Mouse (Mus musculus): ENCODE measurements at regions not wholly inside any gene's neighbourhood (a gene's known extent, or its start where the extent isn't known, plus 50 kb on each side); places are given as distances from the start of the nearest gene placed in this dataset.
"Not testable (repeated sequence)": the region's sequence is repeated elsewhere in the genome, so short reads cannot be mapped to it uniquely, and the experiment has no call there.

DNA sequence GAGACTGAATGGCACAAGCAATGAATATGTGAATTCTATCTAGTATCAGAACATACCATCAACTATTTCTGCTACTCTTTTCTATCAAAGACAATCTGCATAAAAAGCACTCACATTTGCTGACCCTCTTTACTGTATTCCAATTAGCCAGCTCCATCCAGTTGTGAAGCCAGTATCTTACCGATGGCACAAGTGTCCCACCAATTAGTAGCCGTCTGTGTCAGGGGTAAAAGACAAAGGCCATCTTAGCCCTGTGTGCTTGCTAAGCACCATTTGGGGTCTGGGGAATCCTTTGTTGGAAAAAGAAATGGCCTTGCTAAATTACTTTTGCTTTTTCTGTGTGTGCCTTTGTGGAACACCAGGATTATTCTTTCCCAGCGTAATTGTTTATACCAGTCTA is 1007.5 kb downstream of the Robo2 start:
- DNase-seq = no peak

DNA sequence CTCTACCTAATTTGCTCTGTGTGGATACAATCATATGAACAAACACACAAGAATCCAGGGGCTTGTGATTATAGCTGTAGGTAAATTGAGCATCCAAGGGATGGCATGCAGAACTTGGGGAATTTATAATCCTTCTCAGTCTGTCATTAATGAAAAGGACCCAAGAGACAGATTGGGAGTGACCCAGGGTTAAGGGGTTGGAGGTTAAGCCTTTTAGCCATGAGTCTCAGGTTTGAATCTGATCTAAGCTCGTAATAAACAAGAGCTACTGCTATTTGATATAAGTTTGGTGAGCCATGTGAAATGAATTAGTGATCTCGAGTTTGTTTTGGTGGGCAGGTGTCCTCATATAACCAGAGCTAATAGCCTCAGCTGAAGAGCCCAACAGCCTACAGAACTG is 1032.6 kb downstream of the Robo2 start:
- DNase-seq = no peak

DNA sequence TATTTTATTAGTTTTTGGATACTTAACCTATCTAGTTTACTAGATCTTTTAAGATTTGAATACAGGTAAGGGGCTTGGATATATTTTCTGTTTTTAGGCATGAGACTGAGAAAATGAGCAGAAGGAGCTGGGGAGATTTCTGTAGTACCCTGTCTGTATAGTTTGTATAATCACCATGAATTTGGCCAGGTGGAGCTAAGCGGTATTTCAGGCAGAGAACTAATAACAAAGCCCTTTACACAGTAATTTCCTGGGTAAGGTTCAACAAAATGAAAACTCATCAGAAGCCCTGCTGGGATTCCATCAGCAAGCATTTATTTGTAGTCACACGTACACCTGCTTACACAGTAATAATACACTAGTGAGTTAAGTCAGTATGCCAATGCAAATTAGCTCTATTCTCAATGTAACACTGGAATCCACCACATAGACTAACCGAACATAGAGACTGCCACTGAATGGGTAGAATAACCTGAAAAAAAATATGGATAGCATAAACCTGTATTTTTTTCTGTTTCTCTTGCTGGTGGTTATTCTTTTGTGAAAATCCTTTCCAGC is 1036.9 kb downstream of the Robo2 start:
- no peak for DNase-seq

DNA sequence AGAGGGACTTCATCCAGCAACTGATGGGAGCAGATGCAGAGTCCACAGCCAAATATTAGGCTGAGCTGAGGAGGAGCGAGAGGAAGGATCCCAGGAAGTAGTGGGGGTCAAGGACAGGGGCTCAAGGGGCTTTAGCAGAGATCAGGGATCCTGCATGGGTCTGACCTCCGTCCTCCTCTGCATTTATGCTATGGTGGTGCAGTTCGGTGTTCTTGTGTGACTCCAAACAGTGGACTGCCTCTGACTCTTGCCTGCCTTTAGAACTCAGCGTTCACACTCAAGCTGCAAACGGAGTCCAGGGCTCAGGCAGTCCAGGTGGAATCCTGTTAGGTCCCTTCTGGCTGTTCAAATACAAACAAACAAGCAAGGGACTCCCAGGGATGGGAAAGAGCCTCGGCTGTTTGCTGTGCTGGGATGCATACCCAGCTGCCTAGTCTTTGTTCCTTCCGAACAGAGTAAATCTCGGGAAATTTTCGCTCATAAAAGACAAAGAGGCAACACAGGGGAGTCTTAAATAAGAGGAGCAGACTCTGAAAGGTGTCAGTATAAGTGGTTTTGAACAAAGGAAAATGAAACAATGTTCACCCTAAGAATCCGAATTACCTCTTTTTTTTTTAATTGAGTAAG is 1042.9 kb downstream of the Robo2 start:
- no peak for DNase-seq

DNA sequence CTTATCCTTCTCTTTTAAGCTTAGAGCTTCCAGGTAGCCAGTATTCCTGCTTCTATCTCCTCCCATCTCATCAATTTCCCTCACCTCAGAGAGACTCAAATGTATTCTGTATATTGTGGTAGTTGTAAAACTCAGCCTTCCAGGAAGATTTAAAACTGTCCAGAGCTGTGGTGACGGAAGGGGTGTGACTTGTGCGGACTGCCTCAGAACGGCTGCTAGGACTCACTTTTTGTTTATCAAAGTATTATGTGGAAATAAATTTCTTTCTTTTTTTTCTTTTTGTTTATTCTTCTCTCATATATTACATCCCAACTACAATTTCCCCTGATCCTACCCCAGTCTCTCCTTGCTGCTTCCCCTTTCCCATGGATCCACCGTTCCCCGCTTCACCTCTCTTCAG is 1043.7 kb downstream of the Robo2 start:
- no peak for DNase-seq

DNA sequence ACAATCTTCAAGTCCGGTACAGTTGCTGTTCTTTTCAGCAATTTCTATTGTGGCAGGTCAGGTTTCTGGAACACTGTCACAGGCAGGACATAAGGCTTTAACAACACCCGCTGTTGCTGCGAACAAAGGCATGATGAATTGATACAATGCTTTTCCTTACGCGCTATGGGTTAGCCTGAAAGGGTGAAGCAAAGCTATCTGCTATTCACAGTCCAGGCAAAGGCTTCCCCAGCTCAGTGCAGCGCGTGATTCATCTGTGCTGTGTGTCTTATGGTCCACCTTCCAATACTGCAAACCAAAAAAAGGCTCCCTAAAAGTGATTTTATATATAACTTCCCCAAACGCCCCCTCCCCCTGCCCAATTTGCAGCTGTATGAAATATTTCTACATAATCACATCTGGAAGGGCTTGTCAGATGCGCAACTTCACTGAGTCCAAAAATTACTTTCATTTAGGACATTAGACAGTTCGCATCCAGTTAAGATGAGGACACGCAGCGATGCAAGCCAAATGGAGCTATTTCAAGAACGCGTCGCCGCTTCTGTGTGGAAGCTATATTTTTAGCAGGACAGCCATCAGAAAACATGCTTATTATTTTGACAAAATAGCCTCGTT is 1044.3 kb downstream of the Robo2 start:
- no peak for DNase-seq

DNA sequence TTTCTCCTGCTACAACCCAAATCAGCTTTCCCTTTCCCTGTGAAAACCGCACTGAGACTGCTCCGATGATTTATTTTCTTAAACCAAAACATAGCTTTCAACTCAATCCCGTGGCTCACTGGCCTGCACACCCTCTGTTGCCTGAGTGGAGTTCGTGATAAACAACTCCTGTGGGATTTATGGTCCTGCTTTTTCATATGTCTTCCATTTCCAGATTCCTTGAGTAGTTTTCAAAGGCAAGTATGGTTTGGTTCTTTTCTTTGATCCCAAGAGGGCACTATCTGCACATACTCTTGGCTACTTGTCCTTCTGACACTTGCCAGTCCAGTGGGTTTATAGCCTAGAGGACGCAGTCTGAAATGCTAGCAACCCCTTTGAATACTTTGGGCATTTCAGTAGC is 1042.6 kb downstream of the Robo1 start:
- DNase-seq = no peak

DNA sequence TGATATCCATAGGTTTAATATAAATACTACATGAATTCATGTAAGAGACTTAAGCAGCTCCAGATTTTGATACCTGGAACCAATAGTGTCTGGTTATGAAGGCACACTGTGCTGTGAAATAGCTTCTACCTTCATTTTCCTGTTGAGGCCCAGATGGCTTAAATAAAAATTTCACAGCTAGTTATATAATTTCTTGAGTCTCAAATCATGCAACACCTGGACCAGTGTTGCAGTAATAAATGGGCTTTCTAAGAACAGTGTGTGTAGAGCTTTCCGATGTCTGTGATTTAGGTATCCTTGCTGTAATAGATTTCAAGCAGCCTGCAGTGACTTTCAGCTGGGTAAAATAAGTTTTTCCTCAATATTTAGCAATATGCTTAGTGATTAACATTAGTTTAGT is 1035.8 kb downstream of the Robo1 start:
- DNase-seq = no peak

DNA sequence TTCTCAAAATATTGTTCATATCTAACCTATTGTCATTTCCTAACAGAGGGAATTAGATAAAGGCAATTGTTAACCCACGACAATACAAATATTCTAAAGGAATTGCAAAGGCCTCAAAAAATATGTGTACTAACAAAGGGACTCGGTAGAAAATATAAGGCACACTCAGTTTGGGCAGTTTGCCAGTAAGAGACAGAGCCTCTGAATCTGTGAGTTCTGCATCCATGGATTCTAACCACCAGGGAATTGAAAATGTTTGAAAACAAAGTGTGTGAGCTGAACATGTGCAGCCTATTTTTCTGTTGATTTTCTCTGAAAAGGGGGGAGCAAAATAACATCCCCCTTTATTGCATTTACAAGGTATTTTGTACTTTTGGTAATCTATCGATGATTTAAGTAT is 1035.4 kb downstream of the Robo1 start:
- DNase-seq = no peak

DNA sequence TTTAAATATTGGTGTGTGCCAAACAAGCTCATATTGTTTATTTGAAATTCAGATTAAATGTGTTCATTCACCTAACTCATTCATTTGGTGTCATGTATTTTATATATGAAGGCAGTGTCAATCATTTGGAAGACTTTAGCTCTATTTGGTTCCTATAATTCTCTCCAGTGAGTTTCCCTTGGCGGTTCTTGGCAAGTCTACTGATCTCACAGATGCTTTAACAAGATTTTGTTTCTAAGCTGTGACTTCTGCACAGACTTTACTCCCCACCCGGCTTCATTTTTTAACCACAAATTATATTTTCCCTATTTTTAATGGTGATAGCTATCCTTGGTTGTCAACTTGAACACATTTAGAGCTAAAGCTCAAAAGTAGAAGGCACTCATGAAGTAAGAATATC is 1009.5 kb downstream of the Robo1 start:
- no peak for DNase-seq

DNA sequence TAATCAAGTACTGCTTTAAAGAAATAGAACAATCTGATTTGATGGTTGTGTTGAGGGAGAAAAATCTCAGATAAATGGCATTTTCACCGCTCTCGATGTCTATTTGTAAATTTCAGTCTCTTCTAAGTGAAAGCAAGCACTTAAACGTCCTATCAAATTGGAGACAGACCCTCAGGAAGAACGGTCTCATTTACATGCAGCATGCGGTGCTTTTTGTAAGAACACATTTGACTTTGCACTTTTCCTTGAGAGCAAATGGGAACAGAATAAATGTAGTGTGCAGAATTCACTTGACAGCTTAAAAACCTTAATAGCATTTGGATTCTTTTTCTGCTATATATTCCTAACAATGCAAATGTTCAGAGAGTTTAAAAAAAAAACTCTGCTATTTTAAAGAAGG is 1002.0 kb downstream of the Robo1 start:
- DNase-seq = no peak

DNA sequence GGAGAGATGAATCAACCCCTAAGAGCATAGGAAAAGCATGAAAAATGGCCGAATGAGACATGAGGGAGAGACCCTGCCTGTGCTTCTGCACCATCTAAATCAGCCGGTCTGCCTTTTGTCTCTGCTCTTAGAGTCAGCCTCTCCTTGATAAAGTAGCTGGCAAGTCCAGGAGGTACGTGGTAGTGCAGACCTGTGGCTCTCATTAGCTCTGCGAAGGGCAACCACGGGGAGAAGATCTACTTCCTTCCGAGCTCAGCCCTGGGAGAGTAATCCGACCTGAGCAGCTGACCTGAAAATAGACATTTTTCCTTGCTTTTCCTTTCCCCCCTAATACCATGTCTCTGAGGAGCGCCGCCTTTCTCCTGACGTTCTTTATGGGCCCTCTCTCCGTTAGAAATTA is 971.8 kb downstream of the Robo1 start:
- no peak for DNase-seq

DNA sequence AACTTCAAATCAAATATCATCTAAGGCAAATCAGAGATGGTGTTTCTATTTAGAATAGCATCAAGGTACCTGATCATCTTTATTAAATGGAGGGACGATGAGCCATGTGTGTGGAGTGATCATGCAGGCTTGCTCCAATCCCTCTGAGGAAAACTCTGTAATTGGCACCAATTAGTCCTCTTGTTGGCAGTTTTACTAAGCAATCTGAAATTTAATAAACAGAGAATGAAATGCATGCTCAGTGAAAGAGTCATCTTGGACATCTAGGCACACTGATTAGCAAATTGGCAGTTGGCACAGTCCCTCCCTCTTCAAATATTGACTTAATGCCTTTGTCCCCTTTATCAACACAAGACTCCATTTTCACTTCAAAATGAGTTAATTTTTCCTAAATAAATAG is 951.6 kb downstream of the Robo1 start:
- DNase-seq = no peak

DNA sequence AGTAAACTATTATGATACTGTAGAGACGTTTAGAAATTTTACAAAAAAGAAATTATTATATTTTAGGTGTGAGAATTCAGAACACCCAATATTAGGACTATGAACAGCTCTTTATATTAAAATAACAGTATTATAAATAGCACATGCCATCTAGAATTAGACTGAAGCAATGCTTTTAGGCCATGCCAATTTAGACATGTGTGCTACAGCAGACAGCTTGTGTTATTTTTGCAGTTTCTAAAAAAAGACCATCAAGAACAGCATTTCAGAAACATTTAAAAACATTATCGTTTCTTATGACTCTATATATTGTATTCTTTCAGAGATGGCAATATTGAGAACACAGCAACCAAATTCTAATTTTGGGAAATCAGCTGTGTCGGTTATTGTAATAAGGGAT is 951.2 kb downstream of the Robo1 start:
- DNase-seq = no peak

DNA sequence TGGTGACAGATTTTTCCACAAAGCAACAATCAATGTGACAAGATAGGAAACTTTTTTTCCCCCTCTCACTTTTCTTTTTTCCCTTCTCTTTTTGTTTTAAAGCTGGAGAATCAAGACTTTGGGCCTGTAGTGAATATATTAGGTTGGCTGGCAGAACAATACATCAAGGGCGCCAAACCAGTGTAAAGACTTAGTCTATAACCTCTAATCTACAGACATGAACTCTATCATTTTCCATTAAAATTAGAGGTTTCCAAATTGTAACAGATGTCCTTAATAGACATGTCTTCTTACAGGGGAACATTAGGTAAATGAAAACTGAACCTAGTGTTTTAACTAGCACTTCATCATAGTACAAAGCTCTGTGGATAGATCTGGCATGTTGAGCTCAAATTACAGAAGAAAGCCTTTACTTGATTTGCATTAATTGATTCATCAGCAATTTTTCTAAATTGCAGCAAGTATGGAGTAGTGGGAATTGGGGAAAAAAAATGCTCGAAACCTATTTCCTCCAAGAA is 937.0 kb downstream of the Robo1 start:
- DNase-seq = no peak

DNA sequence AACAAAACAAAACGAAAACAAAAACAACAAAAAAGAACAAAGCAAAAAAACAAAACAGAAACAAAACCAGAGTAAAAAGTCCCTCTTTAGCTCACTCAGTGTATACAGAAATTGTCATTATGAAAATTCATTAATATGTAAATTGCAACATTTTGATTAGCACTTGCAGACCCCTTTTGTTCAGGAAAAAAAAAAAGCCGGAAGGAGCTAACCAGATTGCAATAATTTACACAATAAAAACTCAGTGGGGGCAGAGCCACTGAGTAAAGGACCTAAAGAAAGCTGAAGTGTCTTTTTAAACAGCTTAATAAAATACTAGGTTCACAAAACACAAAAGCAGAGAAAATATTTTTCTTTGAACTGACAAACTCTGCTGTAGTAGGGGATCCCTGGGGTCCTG is 922.5 kb downstream of the Robo1 start:
- DNase-seq = no peak

DNA sequence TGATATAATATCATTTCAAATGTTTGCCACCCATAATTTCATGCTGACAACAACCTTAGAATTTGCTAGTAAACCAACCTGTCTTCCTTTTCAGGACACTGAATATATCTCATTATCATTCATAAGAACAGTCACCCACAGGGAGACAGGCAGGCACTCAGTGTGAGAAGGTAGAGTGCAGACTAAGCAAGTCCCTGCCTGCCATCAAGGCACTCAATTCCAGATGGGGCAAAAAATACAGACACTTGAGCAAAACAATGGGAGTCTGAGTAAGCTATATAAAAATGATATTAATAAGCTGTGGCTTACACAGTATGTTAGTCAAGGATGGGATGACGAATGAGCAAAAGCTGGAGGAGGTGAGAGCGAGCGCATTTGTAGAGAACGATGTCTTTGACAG is 909.4 kb downstream of the Robo1 start:
- no peak for DNase-seq

DNA sequence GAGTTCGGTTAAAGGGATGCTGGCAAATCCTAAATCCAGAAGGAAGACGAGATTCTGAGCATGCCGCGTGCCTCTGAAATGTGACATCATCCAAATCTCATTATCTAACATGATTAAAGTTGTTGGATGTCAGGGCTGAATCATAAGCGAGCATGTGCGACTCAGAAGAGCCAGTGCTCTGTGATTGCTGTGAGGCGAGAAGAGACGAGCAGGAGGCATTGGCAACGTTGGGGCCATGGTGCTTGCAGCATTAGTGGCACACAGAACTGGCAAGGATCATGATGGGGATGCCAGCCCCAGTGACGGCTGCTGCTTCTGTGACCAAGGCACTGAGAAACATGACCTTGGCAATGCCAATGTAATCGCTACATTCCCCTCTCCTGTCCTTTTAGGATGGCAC is 895.4 kb downstream of the Robo1 start:
- DNase-seq = no peak

DNA sequence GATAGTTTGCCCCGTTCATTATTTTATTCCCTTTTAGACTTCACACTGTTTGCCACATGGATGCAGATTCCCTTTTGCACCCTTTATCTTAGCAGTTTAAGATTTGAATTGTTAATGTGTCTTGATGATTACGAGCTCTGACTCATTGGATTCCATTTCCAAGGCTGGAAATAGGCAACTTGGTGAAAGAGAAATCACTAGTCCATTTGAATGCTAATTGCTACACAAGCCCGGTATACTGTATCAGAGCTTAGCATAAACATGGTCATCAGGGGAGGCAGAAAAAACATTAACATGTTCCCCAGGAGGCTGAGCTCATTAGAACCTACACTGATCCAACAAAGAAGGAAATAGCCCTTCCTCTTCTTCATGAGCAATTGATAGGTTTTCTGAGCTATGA is 892.9 kb downstream of the Robo1 start:
- no peak for DNase-seq

DNA sequence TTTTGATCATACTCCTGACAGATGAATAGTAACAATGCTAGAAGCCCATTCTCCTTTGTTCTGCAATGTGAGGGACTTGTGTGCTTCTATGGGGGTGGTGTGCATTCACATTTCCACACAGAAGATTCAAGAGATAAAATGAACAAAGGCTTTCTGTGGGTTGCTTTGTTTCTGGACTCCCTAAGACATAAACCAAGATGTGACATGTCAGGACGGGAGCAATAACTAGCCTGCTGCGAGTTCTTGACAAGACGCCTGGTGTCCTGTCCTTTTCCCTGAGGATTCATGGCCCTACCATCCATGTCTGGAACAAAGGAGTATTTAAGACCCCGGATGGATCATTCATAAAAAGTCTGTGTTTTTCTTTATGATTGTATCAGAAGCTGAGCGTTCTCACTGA is 874.7 kb downstream of the Robo1 start:
- DNase-seq = no peak

DNA sequence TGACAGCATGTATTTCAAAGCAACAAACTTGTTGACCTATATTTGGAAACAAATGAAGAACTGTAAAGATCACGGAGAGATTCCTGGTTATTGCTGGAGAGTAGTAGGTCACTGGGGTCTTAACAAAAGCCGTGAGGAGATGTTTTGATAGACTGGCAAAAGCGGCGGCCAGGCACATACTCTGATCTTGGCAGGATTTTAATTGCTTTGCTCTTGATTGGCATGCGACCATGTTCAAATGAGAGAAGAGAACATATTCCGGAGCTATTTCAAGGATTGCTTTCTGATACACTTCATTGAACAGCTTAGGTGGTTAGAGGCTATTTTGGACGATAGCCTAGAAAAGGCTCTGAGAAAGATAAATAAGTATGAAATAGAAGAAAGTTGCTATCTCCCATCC is 874.2 kb downstream of the Robo1 start:
- no peak for DNase-seq

DNA sequence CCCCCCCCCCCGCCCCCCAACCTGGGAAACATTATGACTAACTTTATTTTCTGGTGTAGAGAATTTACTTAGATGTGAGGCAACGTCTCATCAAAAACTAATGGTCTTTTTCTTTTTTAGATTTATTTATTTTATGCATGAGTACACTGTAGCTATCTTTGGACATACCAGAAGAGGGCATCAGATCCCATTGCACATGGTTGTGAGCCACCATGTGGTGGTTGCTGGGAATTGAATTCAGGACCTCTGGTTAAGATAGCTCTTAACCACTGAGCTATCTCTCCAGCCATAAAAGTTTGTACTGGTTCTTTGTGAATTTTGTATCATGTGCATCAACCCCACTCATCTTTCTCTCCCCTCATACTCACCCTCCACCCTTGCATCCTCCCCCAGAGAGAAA is 847.3 kb downstream of the Robo1 start:
- DNase-seq = peak in 1 of 2 experiments; percentile 17

DNA sequence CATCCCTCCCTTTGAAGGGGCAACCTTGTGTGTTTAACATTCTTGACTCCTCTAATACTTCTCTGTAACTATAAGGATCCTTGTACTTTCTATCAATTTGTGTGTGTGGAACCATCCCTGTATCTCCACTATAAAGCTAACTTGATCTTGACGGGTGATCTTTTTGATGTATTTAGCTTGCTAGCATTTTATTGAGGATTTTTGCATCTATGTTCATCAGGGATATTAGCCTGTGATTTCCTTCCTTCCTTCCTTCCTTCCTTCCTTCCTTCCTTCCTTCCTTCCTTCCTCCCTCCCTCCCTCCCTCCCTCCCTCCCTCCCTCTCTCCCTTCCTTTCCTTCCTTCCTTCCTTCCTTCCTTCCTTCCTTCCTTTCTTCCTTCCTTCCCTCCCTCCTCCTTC is 819.8 kb downstream of the Robo1 start:
- DNase-seq = not testable (repeated sequence)

DNA sequence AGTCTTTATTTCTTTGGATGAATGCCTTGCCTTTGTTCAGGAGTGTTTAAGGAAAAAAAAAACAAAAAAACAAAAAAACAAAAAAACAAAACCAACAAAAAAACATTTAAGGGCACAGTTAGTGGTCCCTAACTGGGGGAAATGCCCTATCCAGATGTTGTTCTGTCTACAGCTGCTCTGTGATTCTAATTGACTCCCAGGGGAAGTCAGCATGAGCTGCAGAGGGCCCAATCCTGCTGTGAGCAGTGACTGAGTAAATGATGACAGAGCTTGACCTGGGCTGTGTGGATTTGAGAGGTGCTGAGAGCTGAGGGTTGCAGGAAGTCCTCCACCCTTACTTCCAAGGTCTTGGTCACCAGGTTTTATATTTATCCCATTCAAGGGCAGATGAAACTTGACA is 812.5 kb downstream of the Robo1 start:
- DNase-seq = no peak

DNA sequence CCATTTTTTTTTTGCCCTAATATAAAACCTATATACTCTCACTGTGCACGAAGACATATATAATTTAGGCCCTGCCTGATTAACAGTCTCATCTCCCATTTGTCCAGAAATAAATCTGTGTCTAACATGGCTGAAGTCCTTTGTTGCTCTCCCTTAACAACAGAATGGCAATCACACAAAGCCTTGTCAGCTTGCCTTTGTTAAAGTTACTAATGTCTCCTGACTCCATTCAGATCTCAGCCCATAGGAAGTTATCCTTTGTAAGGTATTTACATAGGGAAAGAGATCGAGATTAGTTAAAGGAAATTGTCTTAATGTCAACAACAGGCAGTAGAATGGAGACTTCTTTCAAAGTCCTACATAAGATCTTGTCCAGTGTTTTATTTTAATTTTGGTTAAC is 809.2 kb downstream of the Robo1 start:
- no peak for DNase-seq

Measured in kidney, postnatal 36 days (tissue).